Mouse (Mus musculus): ENCODE results near the gene Prph.

DNA sequence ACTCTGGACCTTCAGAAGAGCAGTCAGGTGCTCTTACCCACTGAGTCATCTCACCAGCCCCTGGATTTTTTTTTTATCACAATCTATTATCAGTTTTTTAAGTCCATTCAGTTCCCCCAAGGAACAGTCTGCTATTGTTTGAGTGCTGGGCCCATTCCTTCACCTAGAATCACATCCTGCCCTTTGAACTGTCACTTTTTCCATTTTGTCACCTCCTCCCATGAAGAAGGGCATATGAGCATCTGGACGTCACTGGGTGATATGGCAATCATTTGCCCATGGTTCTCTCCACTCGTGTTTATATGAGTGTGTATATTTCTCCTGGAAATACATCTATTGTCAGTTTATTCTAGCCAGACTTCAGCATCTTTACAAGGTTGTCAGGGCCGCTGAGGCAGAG lies 52.9 kb downstream of the Prph start:
- TF ChIP-seq CTCF (IDR thresholded peaks at IDR 0.05; ENCODE audit: borderline replicate concordance, control insufficient read depth, extremely low read depth, insufficient read depth, low read length, poor library complexity): no peak
- TF ChIP-seq POLR2A (IDR thresholded peaks at IDR 0.05; ENCODE audit: control insufficient read depth, extremely low read depth, insufficient read depth, low read length, poor library complexity): no peak
